Mouse (Mus musculus) right cerebral cortex, postnatal 10 days (tissue): ENCODE data around the gene Frk.
"Not testable (repeated sequence)": the region's sequence is repeated elsewhere in the genome, so short reads cannot be mapped to it uniquely, and the experiment has no call there.

Source experiments
- DNase-seq, 2 experiments: peaks; one replicate each; pipeline ENCODE4 v3.0.0; 2021; ENCODE audit warnings: low spot score in 2 of 2

Gene Frk

GRCm38 (mm10) chr10:34483297-34484013, at the start of gene Frk:
Gene Frk (plus strand): TSS chr10:34483399.
- DNase-seq, result no peak

- DNase-seq, result not testable (repeated sequence)
Measured at GRCm38 (mm10) chr10:34434191-34434590, 49.0 kb upstream of the Frk start.

- DNase-seq, result no peak
Measured at GRCm38 (mm10) chr10:34449469-34449868, 33.7 kb upstream of the Frk start.

GRCm38 (mm10) chr10:34461451-34461850, 21.7 kb upstream of the Frk start:
- DNase-seq, result peak in 1 of 2 experiments; percentile 35

GRCm38 (mm10) chr10:34464321-34464720, 18.9 kb upstream of the Frk start:
- DNase-seq, result no peak

GRCm38 (mm10) chr10:34469037-34469436, 14.2 kb upstream of the Frk start:
- DNase-seq, result no peak

GRCm38 (mm10) chr10:34479942-34480455, 3.2 kb upstream of the Frk start:
- no peak for DNase-seq

- DNase-seq, result no peak
Measured at GRCm38 (mm10) chr10:34484014-34484411, 814 bp downstream of the Frk start.

- no peak for DNase-seq
Measured at GRCm38 (mm10) chr10:34485079-34485478, 1.9 kb downstream of the Frk start.

- no peak for DNase-seq
Measured at GRCm38 (mm10) chr10:34507807-34508206, 24.6 kb downstream of the Frk start.

GRCm38 (mm10) chr10:34508593-34508992, 25.4 kb downstream of the Frk start:
- DNase-seq, result no peak

GRCm38 (mm10) chr10:34509256-34509655, 26.1 kb downstream of the Frk start:
- DNase-seq, result no peak

GRCm38 (mm10) chr10:34511192-34511591, 28.0 kb downstream of the Frk start:
- no peak for DNase-seq

- peak in 1 of 2 experiments; percentile 17 for DNase-seq
Measured at GRCm38 (mm10) chr10:34512551-34512950, 29.4 kb downstream of the Frk start.

GRCm38 (mm10) chr10:34525598-34525997, 42.4 kb downstream of the Frk start:
- DNase-seq, result no peak

GRCm38 (mm10) chr10:34531766-34532165, 48.6 kb downstream of the Frk start:
- DNase-seq, result no peak

- DNase-seq, result no peak
Measured at GRCm38 (mm10) chr10:34532507-34532906, 49.3 kb downstream of the Frk start.

- DNase-seq, result no peak
Measured at GRCm38 (mm10) chr10:34540687-34541086, 57.5 kb downstream of the Frk start.

GRCm38 (mm10) chr10:34541717-34542490, 58.7 kb downstream of the Frk start:
- no peak for DNase-seq

GRCm38 (mm10) chr10:34550612-34551011, 67.4 kb downstream of the Frk start:
- no peak for DNase-seq

GRCm38 (mm10) chr10:34551636-34552035, 68.4 kb downstream of the Frk start:
- no peak for DNase-seq

GRCm38 (mm10) chr10:34563518-34564176, 80.4 kb downstream of the Frk start:
- DNase-seq, result no peak
